Mouse (Mus musculus) hindbrain, embryonic 14.5 days (tissue): ENCODE measurements around the gene Spint5. TPM values are rescaled to one million over a fixed set of nuclear protein-coding genes. Genes with fewer than 3 reads are reported as not detected.
"Not testable (repeated sequence)": the region's sequence is repeated elsewhere in the genome, so short reads cannot be mapped to it uniquely, and the experiment has no call there.

Experiments
- ATAC-seq: fragments of 200-750 bp; cut with Nextera tagmentation; 2 replicates; pipeline ENCODE4 v1.8.0; 2017; ENCODE audit warnings: moderate number of reproducible peaks, mild to moderate bottlenecking, moderate TSS enrichment, moderate library complexity; ENCODE audit not compliant: low FRiP score
- DNase-seq: peaks from one replicate; pipeline ENCODE4 v3.0.0-alpha.2; 2015; ENCODE audit warnings: low spot score
- H3K27ac ChIP-seq: fragments of 300-500 bp; sonication (generic); 2 replicates; pipeline ENCODE4 v1.5.1; 2014; ENCODE audit warnings: mild to moderate bottlenecking, moderate library complexity
- H3K27me3 ChIP-seq: fragments of 300-500 bp; sonication (generic); 2 replicates; pipeline ENCODE4 v1.6.1; 2014; ENCODE audit warnings: mild to moderate bottlenecking, low read length, mixed read lengths; ENCODE audit not compliant: control insufficient read depth, insufficient read depth
- H3K36me3 ChIP-seq: fragments of 300-500 bp; sonication (generic); replicated peaks from 2 replicates; pipeline ENCODE4 v1.6.1; 2014; ENCODE audit not compliant: control insufficient read depth, insufficient read depth
- H3K4me1 ChIP-seq: fragments of 300-500 bp; sonication (generic); replicated peaks from 2 replicates; pipeline ENCODE4 v1.6.1; 2014; ENCODE audit warnings: antibody characterized with exemption, low read length, mixed read lengths; ENCODE audit not compliant: control insufficient read depth, insufficient read depth
- H3K4me2 ChIP-seq: fragments of 300-500 bp; sonication (generic); replicated peaks from 2 replicates; pipeline ENCODE4 v1.6.1; 2014; ENCODE audit warnings: mild to moderate bottlenecking, moderate library complexity
- H3K4me3 ChIP-seq: fragments of 300-500 bp; sonication (generic); replicated peaks from 2 replicates; pipeline ENCODE4 v1.5.1; 2014; ENCODE audit warnings: mild to moderate bottlenecking, low read length
- H3K9ac ChIP-seq: fragments of 300-500 bp; sonication (generic); 2 replicates; pipeline ENCODE4 v1.6.1; 2014
- H3K9me3 ChIP-seq: fragments of 300-500 bp; sonication (generic); 2 replicates; pipeline ENCODE4 v1.6.1; 2016; ENCODE audit warnings: low read length; ENCODE audit not compliant: control insufficient read depth
- WGBS: fragments of 180-500 bp; shearing (Covaris S2); extraction: QIAGEN DNeasy Blood & Tissue Kit; methylation state at CpG from one replicate; pipeline ENCODE4 v1.1.7; 2014; 5-methylcytosine and 5-hydroxymethylcytosine counted together
- polyA plus RNA-seq: library from polyadenylated mRNA; unstranded; fragments of >200 nt; fragmentation: Nextera tagmentation; extraction: Ambion mirVana; gene quantifications from 2 replicates; pipeline ENCODE4 v1.2.1, GENCODE M21; 2014

Spint5 gene
- polyA plus RNA-seq, 1 experiment from 2014 or later, result not detected

DNA sequence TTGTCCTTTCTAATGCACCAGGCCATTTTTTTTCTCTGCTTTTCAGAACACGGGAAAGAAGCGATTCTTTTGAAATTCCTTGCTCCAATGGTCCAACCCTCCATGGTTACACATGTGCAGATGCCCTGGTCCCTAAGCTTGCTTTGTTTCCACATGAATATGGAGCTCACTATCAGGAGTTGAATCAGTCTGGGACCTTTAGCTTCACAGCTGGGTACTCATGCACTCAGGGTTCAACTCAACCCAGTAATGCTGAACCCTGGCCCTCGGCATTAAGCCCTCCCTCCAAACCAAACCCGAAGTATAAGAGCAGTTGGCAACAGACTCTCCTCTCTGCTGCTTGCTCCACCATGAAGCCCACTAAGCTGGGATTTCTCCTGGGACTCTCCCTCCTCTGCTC lies 16.9 kb upstream of the Spint5 start, which contains the start of gene Spint4:
Spint4 (plus strand) TSS at position 301 of the 400 bp plus-strand sequence.
- WGBS, result 70% methylated on average over 4 of the region's 4 CpGs
- no peak within 1 kb of the TSS for H3K27ac ChIP-seq
- ATAC-seq, result no peak
- no peak within 1 kb of the TSS for H3K4me3 ChIP-seq
- DNase-seq, result no peak
- no peaks in the 10 kb centered on the region for H3K9me3 ChIP-seq
- H3K4me1 ChIP-seq, result no peaks in the 10 kb centered on the region
- no peak within 1 kb of the TSS for H3K4me2 ChIP-seq
- no peaks in the 10 kb centered on the region for H3K36me3 ChIP-seq
- no peaks in the 10 kb centered on the region for H3K27me3 ChIP-seq
- no peak within 1 kb of the TSS for H3K9ac ChIP-seq

DNA sequence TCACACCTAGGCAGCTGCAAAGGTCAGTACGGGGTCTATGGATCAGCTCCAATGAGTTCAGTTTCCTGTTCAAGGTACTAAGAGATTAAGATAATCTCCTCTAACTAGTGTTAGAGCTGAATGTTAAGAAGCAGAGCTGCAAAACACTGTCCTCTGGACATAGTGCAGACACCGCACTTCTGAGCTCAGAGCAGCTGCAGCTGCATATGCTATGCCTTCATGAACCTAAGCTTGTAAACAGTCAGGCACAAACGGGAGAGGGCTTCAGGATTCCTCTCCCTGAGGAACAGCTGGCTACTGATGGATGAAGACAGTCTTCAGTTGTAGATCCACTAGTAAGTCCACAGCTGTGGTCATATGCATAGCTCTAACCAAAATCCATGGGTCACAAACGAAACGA lies 14.1 kb upstream of the Spint5 start:
- Histone ChIP-seq H3K4me2 (no peak overlapping the region), H3K9me3 (no peaks in the 10 kb centered on the region), H3K4me1 (no peaks in the 10 kb centered on the region), H3K4me3 (no peak overlapping the region), H3K9ac (no peak overlapping the region), H3K27ac (no peak overlapping the region), H3K27me3 (no peaks in the 10 kb centered on the region), H3K36me3 (no peaks in the 10 kb centered on the region)
- 88% methylated on average over 5 of the region's 5 CpGs for WGBS
- ATAC-seq (no peak), DNase-seq (no peak)

GRCm38 (mm10) chr2:164701761-164702160 lies 13.3 kb upstream of the Spint5 start:
- 85% methylated on average over 5 of the region's 5 CpGs for WGBS

GRCm38 (mm10) chr2:164704235-164704634 lies 10.9 kb upstream of the Spint5 start:
- Histone ChIP-seq H3K9me3 (no peaks in the 10 kb centered on the region), H3K4me1 (no peaks in the 10 kb centered on the region), H3K36me3 (no peaks in the 10 kb centered on the region), H3K27ac (no peak overlapping the region), H3K27me3 (no peaks in the 10 kb centered on the region), H3K4me3 (no peak overlapping the region), H3K9ac (no peak overlapping the region), H3K4me2 (no peak overlapping the region)
- 86% methylated on average over 5 of the region's 5 CpGs for WGBS
- DNase-seq (no peak), ATAC-seq (no peak)

More at GRCm38 (mm10) chr2:164701761-164702160, 13.3 kb upstream of the Spint5 start:
- H3K27me3 ChIP-seq, result no peaks in the 10 kb centered on the region
- ATAC-seq (no peak), DNase-seq (no peak)
- no peak overlapping the region for H3K9ac ChIP-seq
- no peak overlapping the region for H3K4me2 ChIP-seq
- no peak overlapping the region for H3K4me3 ChIP-seq
- no peaks in the 10 kb centered on the region for H3K36me3 ChIP-seq
- no peaks in the 10 kb centered on the region for H3K4me1 ChIP-seq
- no peaks in the 10 kb centered on the region for H3K9me3 ChIP-seq
- H3K27ac ChIP-seq, result no peak overlapping the region

DNA sequence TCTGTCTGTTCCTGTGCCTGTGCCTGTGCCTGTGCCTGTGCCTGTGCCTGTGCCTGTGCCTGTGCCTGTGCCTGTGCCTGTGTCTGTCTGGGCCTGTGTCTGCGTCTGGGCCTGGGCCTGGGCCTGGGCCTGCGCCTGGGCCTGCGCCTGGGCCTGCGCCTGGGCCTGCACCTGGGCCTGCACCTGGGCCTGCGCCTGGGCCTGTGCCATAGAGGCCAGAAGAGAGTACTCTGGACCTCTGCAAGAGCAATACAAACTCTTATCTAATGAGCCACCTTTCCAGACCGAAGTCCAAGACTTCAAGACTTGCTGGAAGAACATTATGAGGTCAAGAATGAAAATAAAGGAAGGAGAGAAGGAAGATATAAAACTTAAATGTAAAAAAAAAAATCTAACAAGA lies 9.8 kb upstream of the Spint5 start:
- Histone ChIP-seq H3K9ac (no peak overlapping the region), H3K9me3 (no peaks in the 10 kb centered on the region), H3K4me2 (no peak overlapping the region), H3K36me3 (no peaks in the 10 kb centered on the region), H3K4me1 (no peaks in the 10 kb centered on the region), H3K27me3 (no peaks in the 10 kb centered on the region), H3K4me3 (no peak overlapping the region), H3K27ac (no peak overlapping the region)
- DNase-seq (no peak), ATAC-seq (no peak)
- WGBS, result 88% methylated on average over 6 of the region's 6 CpGs

DNA sequence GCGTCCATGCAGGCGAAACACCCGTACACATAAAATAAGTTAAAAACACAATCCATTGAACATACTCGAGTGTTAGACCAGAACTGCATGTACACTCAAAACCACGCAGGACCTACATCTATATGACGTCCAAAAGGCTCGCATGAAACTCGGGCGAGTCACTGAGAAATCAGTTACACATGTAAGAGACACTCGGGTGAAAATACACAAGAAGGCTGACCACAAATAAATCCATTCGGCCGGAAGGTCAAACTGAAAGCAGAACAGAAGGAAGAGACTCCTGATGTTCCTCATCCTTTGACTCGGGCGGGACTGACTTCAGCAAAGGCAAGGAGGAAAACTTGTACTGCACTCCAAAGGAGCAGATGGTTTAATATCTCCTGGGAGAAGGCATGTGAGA lies 9.1 kb upstream of the Spint5 start:
- Histone ChIP-seq H3K4me1 (no peaks in the 10 kb centered on the region), H3K4me3 (no peak overlapping the region), H3K9me3 (no peaks in the 10 kb centered on the region), H3K27me3 (no peaks in the 10 kb centered on the region), H3K36me3 (no peaks in the 10 kb centered on the region), H3K27ac (no peak overlapping the region), H3K4me2 (no peak overlapping the region), H3K9ac (no peak overlapping the region)
- ATAC-seq, result no peak
- 93% methylated on average over 14 of the region's 14 CpGs for WGBS
- DNase-seq, result no peak

- not testable (repeated sequence) for H3K36me3 ChIP-seq, ATAC-seq
Observed at GRCm38 (mm10) chr2:164716194-164716786, 1.2 kb downstream of the Spint5 start.

DNA sequence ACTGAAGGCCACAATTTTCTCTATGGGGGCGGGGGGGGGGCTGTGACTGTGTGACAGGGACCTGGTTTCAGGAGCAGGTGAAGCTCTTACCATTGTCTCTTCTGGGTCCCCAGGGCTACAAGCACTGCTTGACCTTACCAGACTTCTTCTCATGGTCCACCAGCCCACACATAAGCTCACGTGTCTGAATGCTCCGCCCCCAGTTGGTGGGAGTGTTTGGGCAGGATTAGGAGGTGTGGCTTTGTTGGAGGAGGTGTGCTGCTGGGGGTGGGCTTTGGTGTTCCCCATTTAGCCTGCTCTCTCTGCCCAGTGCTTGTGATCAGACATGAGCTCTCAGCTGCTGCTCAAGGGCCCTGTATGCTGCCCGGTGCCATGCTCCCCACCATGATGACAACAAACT lies 8.2 kb downstream of the Spint5 start:
- ATAC-seq, result no peak
- no peak overlapping the region for H3K4me3 ChIP-seq

More at GRCm38 (mm10) chr2:164716194-164716786, 1.2 kb downstream of the Spint5 start:
- not testable (repeated sequence) for H3K4me1 ChIP-seq, DNase-seq, H3K27me3 ChIP-seq, H3K27ac ChIP-seq, H3K4me3 ChIP-seq, H3K9me3 ChIP-seq, H3K9ac ChIP-seq, H3K4me2 ChIP-seq
- 95% methylated on average over 20 of the region's 23 CpGs for WGBS

GRCm38 (mm10) chr2:164725895-164726619 lies 11.0 kb downstream of the Spint5 start:
- 26% methylated on average over 6 of the region's 6 CpGs for WGBS
- Histone ChIP-seq H3K4me3 (no peak overlapping the region), H3K27me3 (no peaks in the 10 kb centered on the region), H3K36me3 (no peaks in the 10 kb centered on the region), H3K4me1 (no peaks in the 10 kb centered on the region), H3K27ac (no peak overlapping the region), H3K4me2 (no peak overlapping the region), H3K9me3 (no peaks in the 10 kb centered on the region), H3K9ac (no peak overlapping the region)
- DNase-seq (peak; percentile 85), ATAC-seq (no peak)

More for the DNA sequence above, 8.2 kb downstream of the Spint5 start:
- DNase-seq, result no peak
- no peaks in the 10 kb centered on the region for H3K9me3 ChIP-seq
- H3K9ac ChIP-seq, result no peak overlapping the region
- no peak overlapping the region for H3K4me2 ChIP-seq
- H3K27me3 ChIP-seq, result no peaks in the 10 kb centered on the region
- H3K4me1 ChIP-seq, result no peaks in the 10 kb centered on the region
- H3K27ac ChIP-seq, result no peak overlapping the region
- 62% methylated on average over 4 of the region's 4 CpGs for WGBS
- H3K36me3 ChIP-seq, result no peaks in the 10 kb centered on the region
